Mouse (Mus musculus): Measurements from ENCODE around the gene Tedc1.

The Tedc1 gene

DNA sequence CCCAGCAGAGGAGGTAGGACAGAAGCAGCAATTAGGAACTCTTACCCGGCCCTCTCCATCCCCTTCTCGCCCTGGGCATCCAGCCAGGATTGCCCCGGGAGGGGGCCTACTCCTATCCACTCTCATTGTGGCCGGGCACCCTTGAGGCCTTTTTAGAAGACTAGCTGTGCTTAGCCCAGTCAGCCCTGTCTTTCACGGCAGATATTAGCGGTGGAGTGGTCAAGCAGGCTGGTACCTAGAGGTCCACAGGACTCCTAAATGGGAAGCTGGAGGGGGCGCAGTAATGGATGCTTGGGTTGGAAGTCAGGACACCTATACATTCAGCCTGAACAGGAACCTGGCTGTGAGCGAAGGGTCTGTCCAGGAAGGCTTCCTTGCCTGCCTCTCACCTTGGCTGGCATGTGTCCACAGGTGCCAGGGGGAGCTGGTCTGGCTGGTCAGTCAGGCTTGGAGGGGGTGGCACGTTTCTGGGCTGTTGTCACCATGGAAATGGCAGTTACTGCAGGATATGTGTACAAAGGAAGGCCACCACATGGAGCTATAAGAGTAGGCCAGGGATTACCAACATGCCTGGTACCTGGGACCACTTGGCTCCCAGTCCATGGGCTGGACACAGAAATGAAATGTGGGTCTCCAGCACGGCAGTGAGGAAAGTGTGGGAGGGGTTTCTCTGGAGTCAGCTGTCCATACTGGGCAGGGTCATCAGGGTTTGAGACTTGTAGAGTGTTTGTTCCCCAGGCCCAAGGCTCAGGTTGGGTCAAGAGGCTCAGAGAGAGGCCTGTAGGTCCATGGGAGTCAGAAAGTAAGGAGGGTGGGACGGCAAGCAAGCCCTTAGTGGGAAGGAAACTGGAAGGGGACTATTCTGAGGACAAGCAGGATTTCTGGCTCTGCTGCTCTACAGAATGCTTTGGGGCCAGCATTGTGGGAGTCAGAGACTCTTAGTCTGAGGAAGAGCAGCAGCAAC, 17.0 kb upstream of the Tedc1 start:
- DNase-seq (ENCODE audit: low spot score in 2 of 2), result no peak

GRCm38 (mm10) chr12:113139908-113140615, 16.2 kb upstream of the Tedc1 start, which contains the start of gene Crip2:
Gene Crip2 (plus strand): TSS chr12:113140236.
- DNase-seq (ENCODE audit: low spot score in 2 of 2), result peak; percentile 77 to 89

GRCm38 (mm10) chr12:113140616-113141411, 15.4 kb upstream of the Tedc1 start:
- no peak for DNase-seq (ENCODE audit: low spot score in 2 of 2)

DNA sequence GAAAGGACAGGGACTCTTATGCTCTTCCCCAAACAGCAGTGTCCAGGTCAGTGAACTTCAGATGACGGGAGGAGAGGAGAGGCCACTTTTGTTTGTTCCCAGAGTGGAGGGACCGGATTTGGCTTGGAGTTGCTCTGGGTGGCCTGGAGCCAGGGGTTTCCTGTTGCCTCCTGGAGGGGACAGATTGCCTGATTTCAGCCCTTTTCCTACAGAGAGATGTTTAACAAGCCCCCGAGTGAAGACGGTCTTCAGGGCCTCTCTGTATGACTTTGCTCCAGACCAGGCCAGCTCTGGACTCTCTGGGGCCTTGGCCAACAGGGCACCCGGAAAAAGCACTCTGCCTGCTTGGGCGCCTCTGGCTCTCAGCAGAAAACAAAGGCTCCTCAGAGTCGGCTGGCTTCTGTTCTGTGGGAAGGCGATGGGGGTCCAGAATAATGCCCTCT, 14.7 kb upstream of the Tedc1 start:
- no peak for DNase-seq (ENCODE audit: low spot score in 2 of 2)

DNA sequence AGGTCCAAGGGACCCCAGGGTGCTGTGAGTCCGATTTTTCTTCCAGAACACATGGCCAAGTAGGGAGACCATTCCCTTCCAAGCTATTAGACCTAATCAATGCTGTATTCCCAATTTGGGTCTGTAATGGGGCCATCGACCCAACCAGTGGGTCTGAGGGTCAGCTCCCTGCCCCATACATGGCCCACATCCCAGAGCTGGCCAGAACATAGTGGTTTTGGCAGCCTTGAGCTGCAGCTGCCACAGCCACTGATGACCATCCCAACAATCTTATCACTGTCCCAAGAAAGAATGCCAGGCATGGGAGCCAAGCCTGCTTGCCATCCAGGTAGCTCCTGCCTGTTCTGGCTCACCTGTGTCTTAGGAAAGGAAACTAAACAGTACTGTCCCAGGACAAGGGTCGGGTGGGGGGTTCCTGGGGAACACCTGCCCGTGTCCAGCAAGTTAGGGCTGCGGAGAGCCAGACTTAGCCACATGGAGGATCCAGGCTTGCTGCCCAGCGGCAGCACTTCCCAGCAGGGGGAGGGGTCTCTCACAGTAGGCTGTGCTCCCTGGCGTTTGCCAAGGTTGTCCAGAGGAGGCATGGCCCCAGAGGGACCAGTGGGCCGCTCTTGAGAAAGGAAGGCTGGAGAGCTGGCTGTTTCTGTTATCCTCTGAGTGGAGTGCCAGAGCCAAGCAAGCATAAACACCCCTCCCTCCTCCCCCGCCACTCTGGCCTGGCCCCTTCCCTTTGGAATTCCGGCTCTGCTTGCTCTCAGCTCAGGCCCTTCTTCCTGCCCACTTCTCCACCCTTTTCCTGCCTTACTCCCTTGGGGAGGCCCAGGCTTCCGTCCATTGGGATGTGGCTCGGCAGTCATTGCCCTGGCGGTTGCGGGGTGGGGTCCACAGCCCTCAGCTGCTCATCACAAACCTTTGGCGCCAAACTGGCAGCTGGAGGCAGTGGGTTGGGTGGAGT, 13.9 kb upstream of the Tedc1 start:
- no peak for DNase-seq (ENCODE audit: low spot score in 2 of 2)

DNA sequence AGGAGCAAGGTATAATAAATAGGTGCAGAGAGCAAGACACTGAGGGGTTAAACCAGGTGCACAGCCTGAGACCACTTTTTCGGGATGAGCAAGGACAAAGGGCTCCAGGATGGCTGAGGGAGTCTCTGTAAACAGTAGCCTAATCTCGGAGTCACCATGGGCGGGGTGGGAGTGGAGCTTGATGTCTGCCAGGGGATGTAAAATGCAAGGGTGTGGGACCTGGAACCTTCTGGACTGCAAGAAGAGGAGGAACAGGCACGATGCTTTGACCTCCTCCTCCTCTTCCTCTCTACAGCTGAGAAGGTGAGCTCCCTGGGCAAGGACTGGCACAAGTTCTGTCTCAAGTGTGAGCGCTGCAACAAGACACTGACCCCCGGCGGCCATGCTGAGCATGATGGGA, 13.1 kb upstream of the Tedc1 start:
- DNase-seq (ENCODE audit: low spot score in 2 of 2), result no peak

DNA sequence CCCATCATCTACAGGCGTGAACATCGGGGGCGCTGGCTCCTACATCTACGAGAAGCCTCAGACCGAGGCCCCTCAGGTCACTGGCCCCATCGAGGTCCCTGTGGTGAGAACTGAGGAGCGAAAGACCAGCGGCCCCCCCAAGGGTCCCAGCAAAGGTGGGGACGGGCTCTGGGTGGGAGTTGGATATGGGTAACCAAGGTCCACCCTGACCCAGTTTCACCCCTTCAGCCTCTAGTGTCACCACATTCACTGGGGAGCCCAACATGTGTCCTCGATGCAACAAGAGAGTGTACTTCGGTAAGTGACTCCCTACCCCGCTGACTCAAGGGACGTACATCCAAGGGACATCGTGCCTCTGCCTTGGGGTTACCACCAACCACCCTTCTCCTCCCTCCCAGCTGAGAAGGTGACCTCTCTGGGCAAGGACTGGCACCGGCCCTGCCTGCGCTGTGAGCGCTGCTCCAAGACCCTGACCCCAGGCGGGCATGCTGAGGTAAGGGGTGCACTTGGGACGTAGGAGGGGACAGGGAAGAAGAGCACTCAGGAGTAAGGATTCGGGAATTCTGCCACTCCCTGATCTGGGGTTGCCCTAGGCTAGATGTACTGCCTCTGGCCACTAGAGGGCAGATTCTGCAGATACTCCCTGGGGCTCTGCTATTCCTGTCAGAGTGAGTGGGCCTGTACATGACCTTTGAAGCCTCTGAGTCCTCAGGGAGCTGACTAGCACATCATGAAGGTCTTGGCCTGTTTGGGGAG, 12.0 kb upstream of the Tedc1 start:
- DNase-seq (ENCODE audit: low spot score in 2 of 2), result peak; percentile 45 to 48

- DNase-seq (ENCODE audit: low spot score in 2 of 2), result no peak
Observed at GRCm38 (mm10) chr12:113144886-113145285, 11.3 kb upstream of the Tedc1 start.

DNA sequence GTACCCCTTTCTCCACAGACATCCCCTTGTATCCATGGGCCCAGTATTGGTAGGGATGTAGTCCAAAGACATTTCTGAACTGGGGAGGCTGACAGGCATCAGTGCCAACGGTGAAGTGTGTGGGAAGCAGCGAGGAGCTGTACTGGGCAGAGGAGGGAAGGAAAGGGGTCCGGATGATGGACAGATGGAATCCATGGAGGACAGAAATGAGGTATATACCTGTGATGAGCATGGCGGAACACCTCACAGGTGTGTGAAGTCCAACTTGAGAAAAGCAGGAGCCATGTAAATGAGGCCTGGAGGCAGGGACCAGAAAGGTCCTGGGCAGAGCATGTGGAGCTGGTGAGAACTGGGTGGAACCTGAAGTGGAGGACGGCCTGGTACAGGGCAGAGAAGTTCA, 10.6 kb upstream of the Tedc1 start:
- DNase-seq (ENCODE audit: low spot score in 2 of 2), result no peak

GRCm38 (mm10) chr12:113146112-113147057, 9.8 kb upstream of the Tedc1 start, which contains the start of gene Crip1:
Gene Crip1 (plus strand): TSS chr12:113146316.
- DNase-seq (ENCODE audit: low spot score in 2 of 2), result peak; percentile 92 to 93

- DNase-seq (ENCODE audit: low spot score in 2 of 2), result no peak
Observed at GRCm38 (mm10) chr12:113147481-113147880, 8.7 kb upstream of the Tedc1 start.

- DNase-seq (ENCODE audit: low spot score in 2 of 2), result peak in 1 of 2 experiments; percentile 62
Observed at GRCm38 (mm10) chr12:113148381-113149035, 7.7 kb upstream of the Tedc1 start.

DNA sequence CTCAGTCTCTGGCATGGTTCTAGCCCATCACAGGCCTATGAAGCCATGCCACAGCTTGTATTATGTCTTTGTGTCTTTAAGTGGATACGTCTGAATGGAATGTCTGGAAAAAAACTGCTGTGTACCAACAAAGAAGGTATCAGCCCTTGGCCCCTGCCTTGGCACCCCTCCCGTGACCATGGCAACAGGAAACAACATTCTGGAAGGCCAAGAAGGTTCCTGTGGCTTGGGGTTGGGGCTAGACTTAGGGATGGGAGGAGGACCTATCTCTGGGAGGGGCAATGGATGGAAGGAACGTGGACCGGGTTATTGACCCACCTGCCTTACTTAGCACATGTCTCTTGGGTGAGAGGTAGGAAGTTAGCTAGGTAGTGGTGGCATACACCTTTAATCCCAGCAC, 6.9 kb upstream of the Tedc1 start:
- no peak for DNase-seq (ENCODE audit: low spot score in 2 of 2)

- DNase-seq (ENCODE audit: low spot score in 2 of 2), result peak in 1 of 2 experiments; percentile 44
Observed at GRCm38 (mm10) chr12:113149896-113150295, 6.3 kb upstream of the Tedc1 start.

DNA sequence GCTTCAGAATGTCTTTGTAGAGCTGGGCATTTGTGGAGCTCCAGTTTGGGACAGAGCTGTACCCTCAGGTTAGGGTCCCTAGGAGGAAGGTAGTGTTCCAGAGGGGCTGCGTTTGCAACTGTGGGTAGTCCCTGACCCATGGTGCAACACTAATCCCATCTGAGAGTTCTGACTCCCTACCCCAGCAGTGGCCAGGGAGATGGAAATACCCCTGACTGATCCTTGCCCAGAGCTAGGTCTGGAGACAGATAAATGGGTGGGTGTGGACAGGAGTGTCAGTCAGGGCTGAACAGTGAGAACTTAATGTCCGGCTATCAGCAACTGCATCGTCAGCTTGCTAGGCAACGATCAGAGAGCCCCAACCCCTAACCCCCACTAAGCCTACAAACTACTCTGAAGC, 5.6 kb upstream of the Tedc1 start:
- no peak for DNase-seq (ENCODE audit: low spot score in 2 of 2)

- DNase-seq (ENCODE audit: low spot score in 2 of 2), result no peak
Observed at GRCm38 (mm10) chr12:113151046-113151445, 5.2 kb upstream of the Tedc1 start.

GRCm38 (mm10) chr12:113151661-113152271, 4.5 kb upstream of the Tedc1 start:
- DNase-seq (ENCODE audit: low spot score in 2 of 2), result peak; percentile 56 to 57

DNA sequence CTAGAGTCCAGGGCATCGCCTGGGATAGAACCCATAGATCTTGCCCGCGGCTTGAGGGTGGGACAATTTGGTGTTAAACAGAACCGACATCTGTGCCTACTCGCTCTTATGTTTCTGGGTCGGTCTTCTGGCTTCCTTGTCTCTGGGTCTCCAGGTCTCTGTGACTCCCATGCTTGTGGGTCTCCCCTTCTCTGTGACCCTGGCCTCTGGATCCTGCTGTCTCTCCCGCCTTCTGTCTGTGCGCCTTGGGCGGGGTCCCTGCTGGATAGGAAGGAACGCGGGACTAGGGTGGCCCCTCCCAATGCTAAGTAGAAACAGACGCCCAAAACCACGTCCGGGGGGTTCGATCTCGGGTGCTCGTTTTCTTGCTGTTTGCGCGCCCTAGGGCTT, 4.0 kb upstream of the Tedc1 start:
- peak; percentile 61 to 66 for DNase-seq (ENCODE audit: low spot score in 2 of 2)

Measured in natural killer cell, adult 2 months (primary cell).